Mouse (Mus musculus) G1E (cell line): ENCODE measurements around the gene Lce3f. TPM values are rescaled to one million over a fixed set of nuclear protein-coding genes. Genes with fewer than 3 reads are reported as not detected.

Experiments
- ATAC-seq: 2 replicates; pipeline ENCODE4 v1.8.0; 2016; ENCODE audit warnings: mild to moderate bottlenecking; ENCODE audit not compliant: insufficient number of reproducible peaks, poor library complexity, low FRiP score, severe bottlenecking; ENCODE audit errors: extremely low read depth
- DNase-seq: peaks from one replicate; pipeline ENCODE4 v3.0.0; 2012; ENCODE audit warnings: low spot score
- H3K27me3 ChIP-seq: 2 replicates; pipeline ENCODE4 v1.6.1; 2012; ENCODE audit warnings: mild to moderate bottlenecking, low read length, inconsistent platforms; ENCODE audit not compliant: insufficient read depth
- H3K36me3 ChIP-seq: replicated peaks from 2 replicates; pipeline ENCODE3; 2012; ENCODE audit warnings: mild to moderate bottlenecking, inconsistent platforms
- H3K4me1 ChIP-seq: 2 replicates; pipeline ENCODE4 v1.6.1; 2012; ENCODE audit warnings: low read depth, low read length, inconsistent platforms, mixed read lengths; ENCODE audit not compliant: insufficient read depth
- H3K4me3 ChIP-seq: 2 replicates; pipeline ENCODE4 v1.5.1; 2012; ENCODE audit warnings: low read depth, mild to moderate bottlenecking, inconsistent platforms, low read length, moderate library complexity, mixed read lengths
- H3K9me3 ChIP-seq: replicated peaks from 2 replicates; pipeline ENCODE4 v1.6.1; 2012; ENCODE audit warnings: inconsistent platforms
- CTCF ChIP-seq: IDR thresholded peaks from 2 replicates; pipeline ENCODE4 v1.5.1; 2012; ENCODE audit warnings: low read depth, low read length, inconsistent platforms, mixed read lengths
- GATA1 ChIP-seq: IDR thresholded peaks from 2 replicates; pipeline ENCODE4 v1.6.1; 2012; ENCODE audit warnings: borderline replicate concordance, low read length, inconsistent platforms, mixed read lengths
- GATA2 ChIP-seq: IDR thresholded peaks from 2 replicates; pipeline ENCODE4 v1.6.1; 2012; ENCODE audit warnings: low read depth, low read length, inconsistent platforms, borderline replicate concordance
- POLR2AphosphoS5 ChIP-seq: IDR thresholded peaks from 2 replicates; pipeline ENCODE4 v1.6.1; 2012; ENCODE audit warnings: low read depth, low read length, inconsistent platforms; ENCODE audit not compliant: insufficient replicate concordance
- TAL1 ChIP-seq: conservative IDR thresholded peaks from 2 replicates; pipeline ENCODE4 v1.6.1; 2012; ENCODE audit warnings: low read depth, low read length, inconsistent platforms, mixed read lengths
- polyA plus RNA-seq: library from polyadenylated mRNA; stranded (reverse); fragments of >175 nt; gene quantifications from 2 replicates; pipeline ENCODE4 v1.2.3, GENCODE M21; 2012
- total RNA-seq, 2 experiments: library from RNA; stranded (forward) in 1 of 2; stranded (reverse) in 1 of 2; fragments of 200-1000 nt in 1 of 2; fragments of >200 nt in 1 of 2; fragmentation: Nextera tagmentation in 1 of 2; gene quantifications; 2 replicates each; pipeline ENCODE4 v1.2.3; 2014 to 2017

Lce3f gene
- total and polyA plus RNA-seq, 3 experiments, result not detected

DNA sequence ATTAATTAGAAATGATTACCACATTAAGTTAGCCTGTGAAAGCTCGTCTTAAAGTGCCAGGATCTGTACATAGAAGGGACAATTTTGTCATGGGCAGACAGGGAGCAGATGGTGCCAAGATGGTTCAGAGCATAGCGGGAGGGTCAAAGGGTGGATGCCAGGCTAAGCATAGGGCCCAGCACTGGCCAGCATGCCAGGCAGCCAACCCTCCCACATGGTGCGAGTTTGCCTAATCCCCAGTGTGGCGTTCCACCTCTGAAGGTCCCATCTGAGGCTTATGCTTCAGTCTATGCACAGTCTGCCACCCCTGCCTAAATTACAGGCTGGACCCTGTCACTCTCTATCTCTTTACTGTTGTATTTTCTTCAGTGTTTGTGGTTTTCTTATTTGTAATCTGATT lies 10.8 kb downstream of the Lce3f start:
- H3K9me3 ChIP-seq, result peaks cover 2% of the 10 kb centered on the region; the same call in 1 of the 2 replicates
- no peak for ATAC-seq
- no peaks in the 10 kb centered on the region for H3K4me1 ChIP-seq
- DNase-seq, result no peak
- no peaks in the 10 kb centered on the region for H3K27me3 ChIP-seq
- TF ChIP-seq CTCF (no peak), GATA2 (no peak), GATA1 (no peak), TAL1 (no peak), POLR2AphosphoS5 (no peak)
- H3K4me3 ChIP-seq, result no peak overlapping the region
- no peaks in the 10 kb centered on the region for H3K36me3 ChIP-seq

DNA sequence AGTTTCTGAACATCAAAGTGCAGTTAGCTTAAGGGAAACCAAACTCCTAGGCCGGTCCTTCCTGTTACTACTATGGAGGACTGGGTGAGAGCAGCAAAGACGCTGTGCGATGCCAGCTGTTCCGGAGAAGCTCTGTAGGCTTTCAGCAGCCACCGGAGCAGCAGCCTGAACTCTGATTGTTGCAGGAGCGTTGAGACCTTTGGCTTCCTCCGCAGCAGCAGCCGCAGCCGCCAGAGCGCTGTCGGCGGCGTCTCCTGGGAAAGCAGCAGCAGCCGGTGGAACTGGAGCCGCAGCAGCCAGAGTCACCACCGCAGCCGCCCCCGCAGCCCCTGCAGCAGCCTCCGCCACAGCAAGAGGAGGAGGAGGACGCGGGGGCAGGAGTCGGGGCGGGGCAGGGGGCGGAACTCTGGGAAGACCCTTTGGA lies 22.4 kb downstream of the Lce3f start:
- TF ChIP-seq POLR2AphosphoS5 (no peak), TAL1 (no peak), GATA2 (no peak), CTCF (no peak), GATA1 (no peak)
- DNase-seq, result no peak
- no peaks in the 10 kb centered on the region for H3K36me3 ChIP-seq
- peaks cover 24% of the 10 kb centered on the region for H3K9me3 ChIP-seq
- no peaks in the 10 kb centered on the region for H3K27me3 ChIP-seq
- no peaks in the 10 kb centered on the region for H3K4me1 ChIP-seq
- H3K4me3 ChIP-seq, result no peak overlapping the region
- no peak for ATAC-seq

DNA sequence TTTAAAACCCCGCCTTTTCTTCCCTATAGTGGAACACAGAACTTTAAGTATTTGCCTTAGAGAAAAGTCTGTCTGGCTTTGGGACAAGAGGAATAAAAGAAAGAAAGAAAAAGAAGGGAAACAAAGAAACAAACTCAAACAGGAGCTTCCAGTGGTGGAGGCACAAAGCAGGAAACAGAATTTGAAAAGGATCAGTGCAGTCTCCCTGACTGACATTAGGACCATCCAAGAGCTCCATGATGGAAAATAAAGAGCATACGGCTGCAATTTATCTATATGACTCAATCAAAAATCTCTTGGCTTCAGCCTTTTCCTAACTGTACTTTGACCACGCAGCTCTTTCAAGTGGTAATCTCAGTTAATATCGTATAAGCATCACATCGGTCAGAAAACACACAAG lies 22.8 kb downstream of the Lce3f start:
- ATAC-seq (no peak), DNase-seq (no peak)
- peaks cover 24% of the 10 kb centered on the region for H3K9me3 ChIP-seq
- no peaks in the 10 kb centered on the region for H3K36me3 ChIP-seq
- H3K4me3 ChIP-seq, result no peak overlapping the region
- no peaks in the 10 kb centered on the region for H3K27me3 ChIP-seq
- TF ChIP-seq GATA1 (no peak), POLR2AphosphoS5 (no peak), CTCF (no peak), GATA2 (no peak), TAL1 (no peak)
- no peaks in the 10 kb centered on the region for H3K4me1 ChIP-seq

DNA sequence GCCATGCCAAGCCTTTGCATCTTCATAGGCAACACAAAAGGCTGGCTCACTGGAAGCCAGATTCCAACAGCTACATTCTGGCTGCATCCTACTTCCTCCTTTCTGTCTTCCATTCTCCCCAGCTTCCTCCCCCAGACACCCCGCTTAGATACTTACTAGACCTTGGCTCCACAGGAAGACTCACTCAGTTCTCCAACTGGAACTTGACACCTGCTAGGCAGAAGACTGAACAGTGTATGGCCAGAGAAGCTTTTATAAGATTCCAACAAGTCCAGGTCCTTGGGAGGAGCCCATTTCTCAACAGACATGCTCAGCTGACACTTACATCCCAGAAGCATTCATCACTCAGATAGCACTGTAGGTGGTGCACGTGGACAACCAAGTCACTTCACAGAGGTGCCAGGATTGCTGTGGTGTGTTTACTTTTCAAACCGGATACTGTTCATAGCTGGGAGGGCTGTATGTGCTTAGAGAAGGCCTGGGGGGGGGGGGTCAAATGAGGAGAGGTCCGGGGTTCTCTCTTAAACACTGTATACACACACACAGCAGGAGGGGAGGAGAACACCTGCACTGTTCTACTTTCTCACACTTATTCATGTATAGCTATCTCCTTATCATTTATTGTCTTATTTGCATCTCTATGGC lies 23.6 kb downstream of the Lce3f start, which contains the start of gene Crct1:
Crct1 (minus strand) TSS at position 228 of the 645 bp plus-strand sequence.
- H3K9me3 ChIP-seq, result peaks cover 24% of the 10 kb centered on the region

DNA sequence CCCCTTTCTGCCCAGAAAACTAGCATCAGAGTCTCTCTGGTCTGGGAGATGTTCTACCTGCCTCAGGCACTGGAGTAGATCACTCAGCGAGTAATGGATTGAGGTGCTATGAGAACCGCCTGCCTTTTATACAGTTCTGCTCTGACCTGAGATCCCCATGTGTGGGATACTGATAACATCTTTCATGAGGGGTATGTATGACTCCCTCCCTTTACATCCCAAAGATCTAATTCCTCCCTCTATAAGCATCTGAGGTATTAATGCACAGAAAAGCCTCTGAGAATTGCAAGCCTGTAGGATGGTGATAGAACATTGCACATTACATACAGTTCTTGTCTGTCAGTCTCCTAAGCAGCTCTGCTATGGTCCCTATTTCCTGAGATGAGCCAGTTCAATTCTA lies 26.9 kb downstream of the Lce3f start, which contains the start of gene Lce1m:
Lce1m (minus strand) TSS at position 101 of the 400 bp plus-strand sequence.
- DNase-seq, result no peak
- no peak for ATAC-seq
- no peaks in the 10 kb centered on the region for H3K27me3 ChIP-seq
- H3K36me3 ChIP-seq, result no peaks in the 10 kb centered on the region
- H3K4me1 ChIP-seq, result no peaks in the 10 kb centered on the region
- TF ChIP-seq TAL1, result no peak
- TF ChIP-seq CTCF, result no peak
- no peak within 1 kb of the TSS for H3K4me3 ChIP-seq
- peaks cover 17% of the 10 kb centered on the region for H3K9me3 ChIP-seq

More for the DNA sequence above, 23.6 kb downstream of the Lce3f start, which contains the start of gene Crct1:
- no peak for ATAC-seq
- no peak for DNase-seq
- H3K4me1 ChIP-seq, result no peaks in the 10 kb centered on the region
- no peaks in the 10 kb centered on the region for H3K36me3 ChIP-seq
- no peak within 1 kb of the TSS for H3K4me3 ChIP-seq
- H3K27me3 ChIP-seq, result no peaks in the 10 kb centered on the region
- TF ChIP-seq TAL1, result no peak
- no peak for TF ChIP-seq CTCF
- no peak for TF ChIP-seq GATA1
- no peak for TF ChIP-seq POLR2AphosphoS5
- TF ChIP-seq GATA2, result no peak

DNA sequence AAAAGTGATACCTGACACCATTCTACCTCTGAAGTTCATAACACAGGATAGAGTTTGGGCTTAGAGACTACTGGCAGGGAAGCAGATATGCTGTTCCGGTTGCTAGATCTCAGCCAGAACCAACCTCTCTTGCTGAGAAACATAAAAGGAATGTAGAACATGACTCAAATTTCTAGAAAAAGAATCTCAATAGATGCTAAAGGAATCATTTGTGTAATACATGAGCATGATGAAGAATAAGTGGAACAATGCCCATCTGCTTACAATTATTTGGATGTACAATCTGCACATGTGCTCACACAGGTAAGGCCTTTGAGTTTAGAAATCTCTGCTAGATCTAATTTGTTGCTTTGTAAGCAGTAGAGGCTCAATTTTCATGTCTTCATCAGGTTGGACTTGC lies 29.1 kb downstream of the Lce3f start:
- TF ChIP-seq GATA2 (no peak), GATA1 (no peak), TAL1 (no peak), CTCF (no peak), POLR2AphosphoS5 (no peak)
- H3K27me3 ChIP-seq, result no peaks in the 10 kb centered on the region
- peaks cover 9% of the 10 kb centered on the region for H3K9me3 ChIP-seq
- no peaks in the 10 kb centered on the region for H3K4me1 ChIP-seq
- ATAC-seq, result no peak
- no peak for DNase-seq
- H3K36me3 ChIP-seq, result no peaks in the 10 kb centered on the region
- no peak overlapping the region for H3K4me3 ChIP-seq
